Mouse (Mus musculus) left cerebral cortex, postnatal 10 days (tissue): ENCODE measurements around the gene 1700018B08Rik. TPM values are rescaled to one million over a fixed set of nuclear protein-coding genes. Genes with fewer than 3 reads are reported as not detected.

ENCODE experiments used
- DNase-seq, 2 experiments: peaks; one replicate each; pipeline ENCODE4 v3.0.0; 2021 to 2022; ENCODE audit warnings: low spot score in 2 of 2, mixed read lengths in 1 of 2; ENCODE audit errors: extremely low spot score in 1 of 2
- intact Hi-C: fragments of 180-260 bp; cut with DNase I; formaldehyde crosslinking; loops from one replicate; pipeline ENCODE4 v1.15.1; 2025
- total RNA-seq, 2 experiments: library from RNA; stranded (reverse); gene quantifications; 2 replicates each; pipeline ENCODE4 v1.2.3; 2021

1700018B08Rik gene
- not detected for total RNA-seq

GRCm38 (mm10) chr8:121544276-121544785 lies at the start of gene 1700018B08Rik:
TSS of gene 1700018B08Rik (minus strand) at chr8:121544320.
- intact Hi-C loops: no loop called here
- DNase-seq: peak in 1 of 2 experiments; percentile 17

GRCm38 (mm10) chr8:121593293-121593692 lies 49.2 kb upstream of the 1700018B08Rik start:
- intact Hi-C loops: loop anchor here (5.0 kb wide), 1 partner anchor 46 kb away; no protein-coding TSS in a partner anchor
- DNase-seq: no peak

- intact Hi-C loops: loop anchor here (5.0 kb wide), 1 partner anchor 44 kb away; no protein-coding TSS in a partner anchor
- peak in 1 of 2 experiments; percentile 52 for DNase-seq
Observed at GRCm38 (mm10) chr8:121591178-121592066, 47.3 kb upstream of the 1700018B08Rik start.

GRCm38 (mm10) chr8:121590203-121591177 lies 46.4 kb upstream of the 1700018B08Rik start, which contains the start of gene Map1lc3b:
TSS of gene Map1lc3b (plus strand) at chr8:121590361.
- intact Hi-C loops: loop anchor here (5.0 kb wide), 1 partner anchor 43 kb away; no protein-coding TSS in a partner anchor
- DNase-seq: peak; percentile 93 to 97

GRCm38 (mm10) chr8:121589205-121589726 lies 45.1 kb upstream of the 1700018B08Rik start:
- intact Hi-C loops: no loop called here
- no peak for DNase-seq

- no peak for DNase-seq
- intact Hi-C loops: no loop called here
Observed at GRCm38 (mm10) chr8:121588750-121589149, 44.6 kb upstream of the 1700018B08Rik start.

- intact Hi-C loops: no loop called here
- peak; percentile 99 to 100 for DNase-seq
Observed at GRCm38 (mm10) chr8:121585159-121585825, 41.2 kb upstream of the 1700018B08Rik start.

- intact Hi-C loops: no loop called here
- no peak for DNase-seq
Observed at GRCm38 (mm10) chr8:121584730-121585129, 40.6 kb upstream of the 1700018B08Rik start.

- DNase-seq: no peak
- intact Hi-C loops: no loop called here
Observed at GRCm38 (mm10) chr8:121583653-121584052, 39.5 kb upstream of the 1700018B08Rik start.

- intact Hi-C loops: no loop called here
- no peak for DNase-seq
Observed at GRCm38 (mm10) chr8:121580465-121580864, 36.3 kb upstream of the 1700018B08Rik start.

- intact Hi-C loops: no loop called here
- peak; percentile 89 to 97 for DNase-seq
Observed at GRCm38 (mm10) chr8:121578676-121579451, 34.7 kb upstream of the 1700018B08Rik start, which contains the start of gene Fbxo31. TSS of gene Fbxo31 (minus strand) at chr8:121578806.

- intact Hi-C loops: no loop called here
- DNase-seq: no peak
Observed at GRCm38 (mm10) chr8:121577751-121578675, 33.9 kb upstream of the 1700018B08Rik start.

- intact Hi-C loops: no loop called here
- no peak for DNase-seq
Observed at GRCm38 (mm10) chr8:121575661-121576060, 31.5 kb upstream of the 1700018B08Rik start.

GRCm38 (mm10) chr8:121573275-121573674 lies 29.2 kb upstream of the 1700018B08Rik start:
- intact Hi-C loops: no loop called here
- DNase-seq: peak in 1 of 2 experiments; percentile 74

GRCm38 (mm10) chr8:121572121-121572520 lies 28.0 kb upstream of the 1700018B08Rik start:
- intact Hi-C loops: no loop called here
- DNase-seq: no peak

GRCm38 (mm10) chr8:121570801-121571200 lies 26.7 kb upstream of the 1700018B08Rik start:
- DNase-seq: no peak
- intact Hi-C loops: no loop called here
